Mouse (Mus musculus) lung, embryonic 16.5 days (tissue): ENCODE measurements around the gene Bco2. TPM values are rescaled to one million over a fixed set of nuclear protein-coding genes. Genes with fewer than 3 reads are reported as not detected.

Experiments used
- ATAC-seq: fragments of 200-750 bp; cut with Nextera tagmentation; 2 replicates; pipeline ENCODE4 v1.8.0; 2017; ENCODE audit warnings: low read depth, mild to moderate bottlenecking, moderate library complexity
- H3K27ac ChIP-seq: fragments of 300-500 bp; sonication (generic); 2 replicates; pipeline ENCODE4 v1.5.1; 2014; ENCODE audit warnings: mild to moderate bottlenecking, control low read depth, low read length
- H3K27me3 ChIP-seq: fragments of 300-500 bp; sonication (generic); 2 replicates; pipeline ENCODE4 v1.6.1; 2014; ENCODE audit warnings: low read depth, low read length, mixed read lengths; ENCODE audit not compliant: control insufficient read depth, insufficient read depth
- H3K36me3 ChIP-seq: fragments of 300-500 bp; sonication (generic); 2 replicates; pipeline ENCODE4 v1.6.1; 2014; ENCODE audit warnings: low read length; ENCODE audit not compliant: control insufficient read depth, insufficient read depth
- H3K4me1 ChIP-seq: fragments of 300-500 bp; sonication (generic); replicated peaks from 2 replicates; pipeline ENCODE4 v1.6.1; 2014; ENCODE audit warnings: low read length, mixed read lengths; ENCODE audit not compliant: control insufficient read depth, insufficient read depth
- H3K4me2 ChIP-seq: fragments of 300-500 bp; sonication (generic); 2 replicates; pipeline ENCODE4 v1.6.1; 2014; ENCODE audit warnings: low read depth, low read length, control low read depth
- H3K4me3 ChIP-seq: fragments of 300-500 bp; sonication (generic); 2 replicates; pipeline ENCODE4 v1.5.1; 2014; ENCODE audit warnings: mild to moderate bottlenecking, low read length, control low read depth
- H3K9ac ChIP-seq: fragments of 300-500 bp; sonication (generic); 2 replicates; pipeline ENCODE4 v1.6.1; 2014; ENCODE audit warnings: low read length, control low read depth
- H3K9me3 ChIP-seq: fragments of 300-500 bp; sonication (generic); 2 replicates; pipeline ENCODE4 v1.6.1; 2016; ENCODE audit warnings: low read length; ENCODE audit not compliant: control insufficient read depth
- WGBS: fragments of 180-500 bp; shearing (Covaris S2); extraction: QIAGEN DNeasy Blood & Tissue Kit; methylation state at CpG from one replicate; pipeline ENCODE4 v1.1.7; 2014; 5-methylcytosine and 5-hydroxymethylcytosine counted together
- polyA plus RNA-seq: library from polyadenylated mRNA; unstranded; fragments of >200 nt; fragmentation: Nextera tagmentation; extraction: Ambion mirVana; gene quantifications from 2 replicates; pipeline ENCODE4 v1.2.1, GENCODE M21; 2015

Gene Bco2
- polyA plus RNA-seq, 1 experiment from 2014 or later = 0.09 TPM

- Histone ChIP-seq H3K27ac (no peak overlapping the region), H3K9me3 (no peaks in the 10 kb centered on the region), H3K36me3 (peaks cover 14% of the 10 kb centered on the region), H3K4me2 (no peak overlapping the region), H3K27me3 (no peaks in the 10 kb centered on the region), H3K4me3 (no peak overlapping the region), H3K9ac (no peak overlapping the region), H3K4me1 (no peaks in the 10 kb centered on the region)
- WGBS = 87% methylated on average over 9 of the region's 9 CpGs
- ATAC-seq = no peak
Measured at GRCm38 (mm10) chr9:50592955-50593354, 38.0 kb upstream of the Bco2 start.

DNA sequence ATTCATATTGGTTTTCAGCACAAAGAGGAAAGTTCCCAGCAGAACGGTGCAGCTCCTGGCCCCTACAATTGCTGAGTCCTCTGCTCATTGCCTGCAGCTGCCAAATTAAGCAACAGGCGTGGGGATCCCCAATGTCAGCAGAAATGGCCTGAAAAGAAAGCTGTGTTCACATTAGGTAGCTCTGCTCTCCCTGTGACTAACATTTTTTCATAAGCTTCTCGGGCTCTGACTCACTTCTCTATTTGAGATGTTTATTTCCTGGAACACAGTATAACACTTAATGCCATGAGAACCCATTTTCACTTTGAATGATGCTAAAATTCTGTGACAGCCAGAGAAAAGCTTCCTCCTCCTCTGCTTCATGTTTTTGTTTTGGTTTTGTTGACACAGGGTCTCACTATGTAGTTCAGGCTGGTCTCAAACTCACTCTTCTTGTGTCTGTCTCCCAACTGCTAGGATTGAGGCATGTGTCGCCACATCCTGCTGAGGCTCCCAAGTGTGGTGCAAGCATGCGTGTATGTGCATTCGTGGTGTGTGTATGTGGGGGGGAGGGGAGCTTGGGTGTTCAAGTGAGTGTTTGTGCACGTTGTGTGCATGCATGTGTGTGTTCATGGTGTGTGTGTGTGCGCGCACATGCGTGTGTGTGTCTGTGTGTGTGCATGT lies 36.0 kb upstream of the Bco2 start:
- Histone ChIP-seq H3K27ac (no peak overlapping the region), H3K27me3 (no peaks in the 10 kb centered on the region), H3K4me1 (no peaks in the 10 kb centered on the region), H3K4me3 (no peak overlapping the region), H3K36me3 (no peaks in the 10 kb centered on the region; the same call in 1 of the 2 replicates), H3K9me3 (no peaks in the 10 kb centered on the region), H3K9ac (no peak overlapping the region), H3K4me2 (no peak overlapping the region)
- 71% methylated on average over 10 of the region's 10 CpGs for WGBS
- no peak for ATAC-seq

DNA sequence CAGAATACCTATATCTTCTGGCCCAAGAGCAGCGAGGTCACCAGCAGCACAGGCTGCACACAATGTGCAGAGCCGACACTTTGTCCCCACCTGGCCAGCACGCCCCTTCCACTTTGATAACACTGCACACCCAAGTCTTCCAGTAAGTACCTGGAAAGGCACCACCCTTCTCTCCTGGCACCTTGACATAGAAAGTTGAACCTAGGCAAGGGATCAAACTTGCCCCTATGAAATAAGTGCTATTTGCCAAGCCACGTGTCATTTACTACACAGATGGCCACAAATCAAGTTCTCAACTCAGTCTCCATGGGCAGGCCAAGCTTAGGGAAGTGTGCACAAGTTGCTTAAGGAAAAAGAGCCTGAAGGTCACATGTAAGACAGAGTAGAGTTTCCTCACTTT lies 32.0 kb upstream of the Bco2 start:
- Histone ChIP-seq H3K9ac (no peak overlapping the region), H3K4me1 (no peaks in the 10 kb centered on the region), H3K36me3 (no peaks in the 10 kb centered on the region), H3K4me2 (no peak overlapping the region), H3K9me3 (no peaks in the 10 kb centered on the region), H3K27me3 (no peaks in the 10 kb centered on the region), H3K4me3 (no peak overlapping the region), H3K27ac (no peak overlapping the region)
- ATAC-seq = no peak
- WGBS = 41% methylated on average over 4 of the region's 4 CpGs

DNA sequence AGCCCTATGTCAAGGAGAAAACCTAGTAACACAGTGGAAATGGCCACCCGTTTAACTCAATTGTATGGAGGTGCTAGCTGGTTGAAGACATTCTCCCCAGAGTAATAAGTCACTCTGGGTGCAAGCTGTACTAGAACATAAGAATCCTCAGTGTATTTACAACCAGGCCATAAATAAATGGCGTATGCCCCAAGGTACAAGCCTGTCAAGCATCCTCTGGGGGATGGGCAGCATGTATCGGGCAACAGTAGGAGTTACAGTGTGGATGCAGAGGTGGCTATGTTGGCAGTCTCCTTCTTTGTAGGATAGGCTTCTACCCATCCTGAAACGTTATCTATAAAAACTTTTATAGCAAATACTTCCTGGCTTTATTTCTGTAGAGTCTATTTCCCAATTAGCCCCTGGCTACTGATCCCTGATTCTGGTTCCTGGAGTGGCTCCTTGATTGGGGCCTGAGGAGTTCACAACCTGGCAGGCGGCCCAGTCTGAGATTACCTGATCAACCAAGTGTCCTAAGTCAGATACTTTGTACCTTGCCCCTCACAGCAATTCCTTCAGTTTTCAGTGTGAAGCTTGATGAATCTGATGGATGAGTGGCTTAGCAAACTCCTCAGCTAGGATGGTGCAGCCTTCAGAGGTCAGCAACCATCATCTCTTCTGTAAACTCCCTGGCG lies 30.3 kb upstream of the Bco2 start:
- Histone ChIP-seq H3K4me2 (no peak overlapping the region), H3K36me3 (no peaks in the 10 kb centered on the region), H3K27me3 (no peaks in the 10 kb centered on the region), H3K4me3 (no peak overlapping the region), H3K4me1 (no peaks in the 10 kb centered on the region), H3K9ac (no peak overlapping the region), H3K27ac (no peak overlapping the region), H3K9me3 (no peaks in the 10 kb centered on the region)
- no peak for ATAC-seq
- WGBS = 68% methylated on average over 6 of the region's 6 CpGs

- no peak for ATAC-seq
- Histone ChIP-seq H3K9ac (no peak overlapping the region), H3K4me1 (no peaks in the 10 kb centered on the region), H3K36me3 (no peaks in the 10 kb centered on the region), H3K27ac (no peak overlapping the region), H3K27me3 (no peaks in the 10 kb centered on the region), H3K4me2 (no peak overlapping the region), H3K9me3 (no peaks in the 10 kb centered on the region), H3K4me3 (no peak overlapping the region)
- WGBS = 20% methylated on average over 4 of the region's 4 CpGs
Measured at GRCm38 (mm10) chr9:50580370-50580769, 25.4 kb upstream of the Bco2 start.

DNA sequence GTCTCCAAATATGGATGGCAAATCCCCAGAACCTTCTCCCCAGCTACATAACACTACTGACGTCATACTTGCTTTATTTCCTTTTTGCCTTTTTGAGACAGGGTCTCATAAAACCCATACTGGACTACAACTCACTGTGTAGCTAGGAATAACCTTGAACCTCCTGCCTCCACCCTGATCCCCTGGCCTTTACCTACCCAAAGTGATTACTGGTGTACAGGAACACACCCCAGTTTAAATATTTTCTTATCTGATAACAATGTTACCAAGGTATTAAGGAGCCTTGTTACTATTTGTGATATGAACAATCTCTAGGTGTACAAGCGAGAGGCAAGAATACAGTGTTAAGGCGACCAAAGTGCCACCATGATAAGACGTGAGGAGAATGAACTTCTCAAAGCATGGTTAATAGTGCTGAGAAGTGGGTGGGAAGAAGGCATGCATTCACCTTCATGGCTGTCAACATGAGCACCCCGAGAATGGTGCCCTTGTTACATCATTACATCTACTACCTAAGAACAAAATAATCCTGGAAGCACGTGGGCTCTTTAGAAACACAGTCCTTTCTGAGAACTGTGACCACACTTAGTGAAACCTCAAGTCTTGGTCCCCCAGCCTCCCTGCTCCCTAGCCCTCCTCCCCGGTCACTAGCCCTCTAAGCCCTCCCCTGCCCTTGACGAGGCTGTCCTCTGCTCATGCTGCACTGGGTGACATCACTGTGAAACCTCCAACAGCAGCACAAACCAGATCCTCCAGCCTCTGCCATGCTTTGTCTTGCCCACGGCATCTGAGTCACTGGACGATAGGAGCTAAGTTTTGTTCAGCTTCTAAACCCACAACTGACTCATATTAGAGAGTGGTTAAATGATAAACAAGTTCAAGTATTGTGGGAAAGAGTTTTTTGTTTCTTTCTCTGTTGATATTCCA lies 14.9 kb upstream of the Bco2 start:
- no peak for ATAC-seq
- no peaks in the 10 kb centered on the region for H3K36me3 ChIP-seq
- 66% methylated on average over 10 of the region's 10 CpGs for WGBS
- no peaks in the 10 kb centered on the region for H3K27me3 ChIP-seq
- H3K9me3 ChIP-seq = no peaks in the 10 kb centered on the region
- H3K4me2 ChIP-seq = no peak overlapping the region
- no peak overlapping the region for H3K27ac ChIP-seq
- H3K4me1 ChIP-seq = no peaks in the 10 kb centered on the region
- no peak overlapping the region for H3K4me3 ChIP-seq
- no peak overlapping the region for H3K9ac ChIP-seq

DNA sequence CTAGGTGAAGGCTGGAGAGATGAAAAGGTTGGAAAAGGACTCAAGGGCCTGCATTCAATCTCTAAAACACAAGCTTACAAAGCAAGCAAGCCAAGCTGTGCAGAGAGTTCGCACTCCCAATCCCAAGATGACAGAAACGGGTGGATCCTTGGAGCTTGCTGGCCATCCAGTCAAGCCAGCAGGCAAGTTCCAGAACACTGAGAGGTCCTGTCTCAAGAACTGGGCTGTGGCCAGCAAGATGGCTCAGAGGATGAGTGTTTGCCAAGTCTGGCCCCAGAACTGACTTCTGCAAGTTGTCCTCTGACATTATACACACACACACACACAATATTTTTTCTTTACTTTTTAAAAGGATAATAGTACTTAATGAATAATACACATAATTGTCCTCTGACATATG lies 12.9 kb upstream of the Bco2 start:
- WGBS = 80% methylated on average over 2 of the region's 2 CpGs
- H3K36me3 ChIP-seq = no peaks in the 10 kb centered on the region
- no peaks in the 10 kb centered on the region for H3K4me1 ChIP-seq
- no peak overlapping the region for H3K9ac ChIP-seq
- no peak overlapping the region for H3K4me2 ChIP-seq
- H3K27me3 ChIP-seq = no peaks in the 10 kb centered on the region
- no peak for ATAC-seq
- H3K27ac ChIP-seq = no peak overlapping the region
- no peaks in the 10 kb centered on the region for H3K9me3 ChIP-seq
- no peak overlapping the region for H3K4me3 ChIP-seq

DNA sequence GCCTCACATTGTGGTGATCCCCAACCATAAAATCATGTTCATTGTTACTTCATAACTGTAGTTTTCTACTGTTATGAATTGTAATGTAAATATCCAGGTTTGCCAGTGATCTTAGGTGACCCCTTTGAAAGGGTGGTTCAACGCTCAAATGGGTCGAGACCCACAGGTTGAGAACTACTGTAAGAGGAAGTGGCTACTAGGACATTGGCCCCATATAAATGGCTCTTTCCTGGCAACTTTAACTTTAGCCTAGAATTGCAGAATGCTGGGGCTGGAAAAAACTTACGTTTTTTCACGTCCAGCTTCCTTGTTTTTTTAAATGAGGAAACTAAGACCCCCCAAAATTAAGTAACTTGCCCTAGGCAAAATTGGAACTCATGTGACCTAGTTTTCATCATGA lies 12.4 kb upstream of the Bco2 start:
- no peak for ATAC-seq
- Histone ChIP-seq H3K27ac (no peak overlapping the region), H3K27me3 (no peaks in the 10 kb centered on the region), H3K9me3 (no peaks in the 10 kb centered on the region), H3K4me1 (no peaks in the 10 kb centered on the region), H3K4me2 (no peak overlapping the region), H3K4me3 (no peak overlapping the region), H3K36me3 (no peaks in the 10 kb centered on the region), H3K9ac (no peak overlapping the region)
- 75% methylated on average over 4 of the region's 4 CpGs for WGBS

DNA sequence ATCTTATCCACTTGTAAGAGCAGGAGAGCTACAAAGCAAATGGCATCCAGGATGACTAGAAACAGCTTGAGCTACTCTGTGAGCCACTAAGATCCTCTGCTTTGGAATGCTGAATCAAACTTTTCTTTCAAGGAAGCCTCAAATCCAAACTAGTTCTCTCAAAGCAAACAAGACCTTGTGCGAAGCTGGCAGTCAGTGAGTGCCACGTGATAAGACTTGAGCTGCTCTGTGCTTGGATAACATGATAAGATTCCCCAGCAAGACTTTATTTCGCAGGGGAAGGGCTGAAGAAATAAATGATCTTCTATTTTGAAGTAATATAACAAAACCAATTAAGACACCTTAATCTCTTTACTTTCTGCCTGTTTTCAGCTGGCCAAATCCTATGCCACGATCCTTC lies 11.0 kb upstream of the Bco2 start:
- Histone ChIP-seq H3K4me3 (no peak overlapping the region), H3K36me3 (no peaks in the 10 kb centered on the region), H3K27ac (no peak overlapping the region), H3K9ac (no peak overlapping the region), H3K27me3 (no peaks in the 10 kb centered on the region), H3K4me1 (no peaks in the 10 kb centered on the region), H3K4me2 (no peak overlapping the region), H3K9me3 (no peaks in the 10 kb centered on the region)
- no peak for ATAC-seq
- WGBS = 22% methylated on average over 4 of the region's 4 CpGs
